Mouse (Mus musculus) mesoderm, embryonic 11.5 days (tissue): ENCODE measurements at regions not wholly inside any gene's neighbourhood (a gene's known extent, or its start where the extent isn't known, plus 50 kb on each side); places are given as distances from the start of the nearest gene placed in this dataset.

Experiments
- DNase-seq: peaks from one replicate; pipeline ENCODE4 v3.0.0-alpha.2; 2012; ENCODE audit warnings: low read depth, low spot score

- no peak for DNase-seq
Observed at GRCm38 (mm10) chr13:35469361-35470198, 190.1 kb upstream of the Cdyl start.

GRCm38 (mm10) chr13:35478226-35478625 lies 181.4 kb upstream of the Cdyl start:
- DNase-seq = no peak

DNA sequence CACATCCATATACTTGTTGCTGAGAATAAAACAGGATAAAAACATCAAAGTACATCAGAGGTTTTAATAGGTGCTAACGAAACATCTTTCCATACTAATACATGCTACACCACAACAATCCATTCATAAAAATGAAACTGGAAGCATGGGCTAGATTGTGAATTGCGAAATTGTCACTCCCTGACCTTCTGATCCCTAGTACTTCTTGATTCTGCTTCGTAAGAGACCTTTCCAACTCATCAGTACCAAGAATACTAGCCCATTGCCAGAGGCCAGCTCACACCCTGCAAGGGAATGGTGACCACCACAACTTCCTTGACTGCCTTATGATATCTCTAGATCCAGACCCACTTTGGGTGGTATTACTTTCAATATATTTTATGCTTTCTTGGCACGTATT lies 177.3 kb upstream of the Cdyl start:
- DNase-seq = no peak

DNA sequence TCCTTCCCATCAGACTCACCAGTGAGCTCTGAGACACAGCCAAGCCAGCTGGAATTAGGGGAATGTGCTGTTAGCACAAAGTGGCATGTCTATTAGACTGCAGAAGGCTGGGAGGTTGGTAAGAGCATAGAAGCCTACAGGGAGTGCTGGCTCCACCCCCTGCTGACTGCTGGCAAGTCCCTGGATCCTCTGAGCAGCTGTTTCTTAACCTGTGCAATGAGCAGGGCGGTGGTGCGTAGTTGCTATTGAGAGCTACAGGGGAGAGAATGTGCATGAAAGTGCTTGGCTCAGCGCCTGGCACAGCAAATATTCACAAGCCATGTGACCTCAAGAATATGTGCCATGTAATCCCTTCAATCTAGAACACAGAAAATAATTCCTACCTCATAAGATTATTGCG lies 173.5 kb upstream of the Cdyl start:
- no peak for DNase-seq

- no peak for DNase-seq
Observed at GRCm38 (mm10) chr13:35499776-35500175, 159.9 kb upstream of the Cdyl start.

- DNase-seq = peak; percentile 32
Observed at GRCm38 (mm10) chr13:35500891-35501290, 158.7 kb upstream of the Cdyl start.

- peak; percentile 36 for DNase-seq
Observed at GRCm38 (mm10) chr13:35501351-35502146, 158.1 kb upstream of the Cdyl start.

GRCm38 (mm10) chr13:35502147-35502522 lies 157.5 kb upstream of the Cdyl start:
- no peak for DNase-seq

- no peak for DNase-seq
Observed at GRCm38 (mm10) chr13:35503362-35503821, 156.2 kb upstream of the Cdyl start.

DNA sequence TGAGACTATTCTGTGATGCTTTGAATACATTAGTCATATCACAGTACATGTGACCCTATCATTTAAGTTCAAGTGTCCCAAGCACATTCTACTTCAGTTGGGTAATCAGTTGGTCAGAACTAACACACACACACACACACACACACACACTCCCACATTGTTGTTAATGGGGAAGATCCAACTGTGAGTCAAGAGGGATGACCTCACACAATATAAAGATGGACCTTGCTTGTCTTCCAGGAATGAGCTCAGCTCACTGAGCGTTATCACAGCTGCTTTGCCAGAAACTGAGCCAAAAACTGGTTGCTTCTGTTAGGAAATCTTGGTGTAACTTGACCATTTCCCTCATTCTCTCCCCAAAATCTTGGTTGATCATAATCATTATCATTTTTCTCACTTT lies 152.4 kb upstream of the Cdyl start:
- no peak for DNase-seq

- DNase-seq = no peak
Observed at GRCm38 (mm10) chr13:35512029-35512507, 147.6 kb upstream of the Cdyl start.

- DNase-seq = no peak
Observed at GRCm38 (mm10) chr13:35513120-35513519, 146.5 kb upstream of the Cdyl start.

GRCm38 (mm10) chr13:35515291-35515690 lies 144.3 kb upstream of the Cdyl start:
- no peak for DNase-seq

DNA sequence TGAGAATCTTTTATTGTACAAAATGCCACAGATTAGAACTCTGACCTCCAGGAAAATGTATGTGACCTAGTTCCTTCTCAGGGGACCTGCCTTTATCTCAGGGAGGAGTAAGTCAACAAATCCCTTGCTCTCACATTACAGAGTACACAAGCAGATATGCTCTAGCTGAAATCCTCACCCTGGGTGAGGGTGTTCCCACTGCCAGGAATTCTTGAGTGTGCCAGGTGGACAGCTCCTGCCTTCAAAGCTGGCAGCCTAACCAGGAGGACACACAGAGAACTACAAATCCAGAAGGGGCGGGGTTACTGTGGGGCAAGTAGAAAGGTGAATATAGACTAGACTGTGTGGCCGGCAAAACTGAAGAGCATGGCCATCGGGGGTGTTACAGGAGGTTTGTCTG lies 141.9 kb upstream of the Cdyl start:
- DNase-seq = no peak

DNA sequence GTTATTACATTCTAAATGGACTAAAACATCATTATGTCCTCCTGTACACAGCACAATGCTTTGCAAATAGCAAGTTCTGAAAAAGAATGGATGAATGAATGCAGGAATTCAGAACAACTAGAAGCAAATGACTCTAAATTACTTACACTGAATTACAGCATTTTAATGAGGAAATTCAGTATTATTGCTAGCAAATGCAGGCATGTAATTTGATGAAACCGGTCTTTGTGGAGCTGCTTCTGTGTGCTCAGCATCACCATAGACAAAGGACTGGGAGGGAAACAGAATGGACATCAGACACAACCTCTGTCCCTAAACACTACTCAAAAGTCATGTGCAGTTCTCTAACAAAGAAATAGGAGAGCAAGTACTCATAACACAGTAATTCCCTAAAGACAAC lies 137.4 kb upstream of the Cdyl start:
- DNase-seq = no peak

DNA sequence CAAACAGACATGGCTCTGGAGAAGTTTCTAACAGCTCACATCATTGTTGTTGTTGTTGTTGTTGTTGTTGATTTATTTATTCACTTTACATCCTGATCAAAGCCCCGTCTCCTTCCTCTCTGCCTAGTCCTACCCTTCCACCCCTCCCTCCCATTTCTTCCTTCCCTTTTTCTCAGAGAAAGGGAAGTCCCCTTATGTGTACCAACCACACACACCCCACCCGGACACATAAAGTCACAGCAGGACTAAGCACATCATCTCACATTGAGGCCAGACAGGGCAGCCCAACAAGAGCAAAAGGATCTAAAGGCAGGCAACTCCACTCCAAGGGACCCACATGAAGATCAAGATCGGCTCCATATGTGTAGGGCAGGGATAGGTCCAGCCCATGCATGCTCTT lies 130.1 kb upstream of the Cdyl start:
- no peak for DNase-seq

DNA sequence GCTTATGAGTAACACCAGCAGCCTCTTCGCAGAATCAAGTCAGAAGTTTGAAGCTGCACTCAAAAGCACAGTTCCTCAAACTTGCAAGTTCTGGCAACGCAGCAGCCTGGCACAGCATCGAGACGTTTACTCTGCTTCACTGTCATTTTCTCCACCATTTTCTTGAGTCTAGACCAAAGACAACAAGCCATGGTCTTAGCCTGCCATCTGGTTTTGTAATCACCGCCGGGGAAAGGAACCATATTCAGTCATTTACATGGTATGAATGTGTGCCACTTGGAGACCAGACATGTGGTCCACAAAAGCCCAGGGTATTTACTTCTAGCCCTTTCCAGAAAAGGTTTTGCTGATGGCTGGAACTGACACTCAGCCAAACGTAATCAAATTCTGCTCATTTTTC lies 122.5 kb upstream of the Cdyl start:
- DNase-seq = peak; percentile 2

- DNase-seq = no peak
Observed at GRCm38 (mm10) chr13:35537936-35538335, 121.7 kb upstream of the Cdyl start.

DNA sequence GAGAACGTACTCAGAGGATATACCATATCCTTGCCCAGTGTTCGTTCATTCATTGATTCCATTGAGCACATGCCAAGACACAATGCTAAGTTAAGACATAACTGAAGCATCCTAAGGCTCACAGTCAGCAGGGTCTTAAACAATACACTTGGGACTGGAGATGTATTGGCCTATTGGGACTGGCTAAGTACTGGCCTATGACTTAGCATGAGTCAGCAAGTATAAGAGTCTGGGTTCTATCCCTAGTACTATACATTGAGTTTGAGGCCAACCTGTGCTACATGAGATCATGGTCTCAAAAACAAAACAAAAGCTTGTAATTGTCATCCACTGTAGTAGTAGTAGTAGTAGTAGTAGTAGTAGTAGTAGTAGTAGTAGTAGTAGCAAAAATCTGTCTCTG lies 119.2 kb upstream of the Cdyl start:
- no peak for DNase-seq

DNA sequence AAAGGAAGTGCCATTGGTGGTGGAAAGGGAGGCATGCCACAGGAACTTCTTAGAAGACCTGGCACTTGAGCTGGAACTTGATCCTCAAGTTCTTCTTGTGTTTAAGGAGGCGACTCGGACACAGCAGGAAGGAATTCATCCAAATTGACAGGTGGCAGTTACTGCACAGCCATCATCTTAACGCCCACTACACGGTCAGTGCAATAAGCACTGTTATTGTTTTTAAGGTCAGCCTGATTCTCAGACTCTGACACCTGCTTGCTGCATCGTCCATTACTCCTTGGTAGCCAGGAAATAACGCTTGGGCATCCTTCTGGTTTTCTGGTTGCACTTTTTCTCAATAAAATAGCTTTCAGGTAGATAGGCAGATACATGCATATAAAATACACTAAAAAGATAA lies 118.6 kb upstream of the Cdyl start:
- no peak for DNase-seq

DNA sequence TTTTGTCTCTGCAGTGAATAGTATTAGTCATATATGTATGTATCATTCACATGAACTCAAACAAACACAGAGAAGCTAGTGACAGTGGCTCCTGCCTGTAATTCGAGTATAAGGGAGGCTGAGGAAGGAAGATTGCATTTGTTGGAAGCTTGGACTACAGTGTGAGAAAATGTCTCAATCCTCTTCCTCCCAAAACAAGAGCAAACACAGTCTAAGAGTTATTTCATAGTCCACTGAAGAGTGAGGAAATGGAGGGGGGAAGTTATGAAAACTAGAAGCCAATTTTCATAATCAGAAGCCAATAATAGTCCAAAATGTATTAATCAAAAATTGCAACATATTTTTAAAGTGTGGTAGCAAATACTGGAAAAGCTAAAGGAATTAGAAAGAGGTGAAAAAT lies 95.6 kb upstream of the Cdyl start:
- DNase-seq = no peak

DNA sequence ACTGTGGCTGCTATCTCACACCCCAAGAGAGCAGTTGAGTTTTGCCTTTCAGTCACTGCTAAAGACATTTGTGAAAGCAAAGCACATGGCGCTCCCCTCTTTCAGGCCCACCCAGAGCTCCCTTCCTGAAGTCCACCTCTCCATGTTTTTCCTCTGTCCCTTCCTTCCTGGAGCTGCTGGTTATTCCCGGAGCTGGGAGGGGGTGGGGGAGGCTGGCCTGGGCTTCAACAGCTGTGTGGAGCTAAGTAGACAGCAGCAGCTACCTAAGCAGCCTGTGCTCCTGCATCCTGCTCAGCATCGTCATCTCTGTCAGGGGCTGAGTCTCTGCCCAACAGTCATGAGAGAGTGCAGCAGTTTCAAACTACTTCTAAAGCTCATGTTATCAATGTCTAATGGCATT lies 78.0 kb upstream of the Cdyl start:
- peak; percentile 78 for DNase-seq

- no peak for DNase-seq
Observed at GRCm38 (mm10) chr13:35598003-35598402, 61.6 kb upstream of the Cdyl start.
